Mouse (Mus musculus): ENCODE results near the gene Rbpj.

DNA sequence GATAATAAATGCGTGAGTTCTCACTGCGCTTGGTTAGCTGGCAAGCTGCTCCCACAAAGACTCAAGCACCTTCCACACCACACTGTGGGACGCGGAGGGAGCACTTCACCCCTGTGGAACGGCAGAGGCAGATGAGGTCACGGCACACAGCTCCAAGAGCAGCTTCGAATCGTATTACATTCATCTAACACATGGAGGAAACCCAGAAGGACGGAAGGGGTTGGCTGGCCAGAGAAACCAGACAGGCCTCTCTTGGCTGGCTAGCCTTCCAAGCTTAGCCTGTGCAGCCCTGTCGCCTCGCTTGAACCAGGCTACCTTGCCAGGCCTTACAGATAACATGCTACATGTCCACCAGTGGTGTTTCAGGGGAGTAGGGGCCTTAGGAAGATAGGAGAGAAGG lies 6.5 kb downstream of the Rbpj start:
- TF ChIP-seq CTCF (IDR thresholded peaks at IDR 0.05; ENCODE audit: extremely low read depth, insufficient read length, insufficient replicate concordance, low read depth, low read length), result no peak
- no peak for TF ChIP-seq POLR2A (IDR thresholded peaks at IDR 0.05; ENCODE audit: low read depth, low read length)

Data from small intestine, adult 2 months (tissue).